Mouse (Mus musculus): ENCODE measurements at regions not wholly inside any gene's neighbourhood (a gene's known extent, or its start where the extent isn't known, plus 50 kb on each side); places are given as distances from the start of the nearest gene placed in this dataset.

GRCm38 (mm10) chr7:40052255-40052654, 534.7 kb downstream of the Zfp619 start:
- DNase-seq (ENCODE audit: low spot score in 2 of 2) = no peak

DNA sequence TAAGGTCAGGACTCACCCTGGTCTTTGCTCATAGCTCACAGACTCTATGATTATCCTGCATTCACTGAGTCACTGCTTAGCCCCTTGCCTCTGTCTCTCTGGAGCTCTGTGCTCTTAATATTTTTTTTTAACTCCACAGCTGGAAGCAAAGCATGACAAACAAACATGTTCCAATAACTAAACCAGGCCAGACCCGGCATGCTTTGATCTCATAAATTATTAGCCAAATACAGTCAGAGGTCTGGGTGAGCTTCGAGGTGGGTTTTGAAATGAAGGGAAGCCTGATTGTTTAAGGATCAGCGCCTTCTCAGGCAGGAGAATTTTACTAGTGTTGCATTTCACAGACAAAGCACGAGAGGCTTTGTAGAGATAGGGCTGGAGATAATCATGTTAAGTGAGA, 541.3 kb downstream of the Zfp619 start:
- DNase-seq (ENCODE audit: low spot score in 2 of 2) = no peak

DNA sequence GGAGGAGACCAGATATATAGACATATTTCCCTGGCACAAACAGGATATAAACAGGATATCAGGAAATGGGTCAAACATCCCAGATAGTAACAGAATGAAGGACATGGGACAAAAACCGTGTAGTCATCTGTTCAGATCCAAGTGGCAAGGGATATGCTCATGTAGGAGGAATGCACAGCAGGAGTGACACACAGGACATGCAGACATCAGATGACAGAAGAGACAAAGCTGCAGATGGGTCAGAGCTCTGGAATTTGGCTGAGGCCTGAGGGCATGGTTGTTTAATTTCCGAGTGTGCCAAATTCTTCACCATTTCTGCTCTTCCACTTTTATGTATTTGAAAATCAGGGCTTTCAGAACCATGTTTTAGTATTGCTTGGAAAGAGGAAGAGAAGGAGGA, 547.1 kb downstream of the Zfp619 start:
- DNase-seq (ENCODE audit: low spot score in 2 of 2) = no peak

DNA sequence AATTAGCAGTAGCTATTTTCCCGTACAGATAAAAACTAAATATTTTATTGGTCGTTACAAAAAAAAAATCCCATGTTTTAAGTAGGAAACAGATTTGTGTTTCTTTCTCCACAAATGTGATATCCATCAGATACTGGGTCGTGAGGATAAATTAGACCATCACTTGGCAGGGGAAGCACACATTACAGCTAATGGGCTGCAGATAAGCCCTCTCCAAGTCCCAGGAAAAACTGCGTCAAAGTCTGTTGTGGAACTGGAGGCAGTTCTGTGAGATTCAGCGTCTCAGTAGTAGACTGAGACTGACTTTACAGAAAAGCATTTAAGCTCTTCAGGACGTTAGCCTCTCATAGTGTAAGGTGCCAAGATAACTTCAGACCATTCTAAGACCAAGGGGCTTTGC, 548.0 kb downstream of the Zfp619 start:
- no peak for DNase-seq (ENCODE audit: low spot score in 2 of 2)

- no peak for DNase-seq (ENCODE audit: low spot score in 2 of 2)
Measured at GRCm38 (mm10) chr7:40067378-40067777, 549.8 kb downstream of the Zfp619 start.

- DNase-seq (ENCODE audit: low spot score in 2 of 2) = no peak
Measured at GRCm38 (mm10) chr7:40071313-40071712, 553.7 kb downstream of the Zfp619 start.

- DNase-seq (ENCODE audit: low spot score in 2 of 2) = peak in 1 of 2 experiments; percentile 17
Measured at GRCm38 (mm10) chr7:40072478-40072877, 554.9 kb downstream of the Zfp619 start.

DNA sequence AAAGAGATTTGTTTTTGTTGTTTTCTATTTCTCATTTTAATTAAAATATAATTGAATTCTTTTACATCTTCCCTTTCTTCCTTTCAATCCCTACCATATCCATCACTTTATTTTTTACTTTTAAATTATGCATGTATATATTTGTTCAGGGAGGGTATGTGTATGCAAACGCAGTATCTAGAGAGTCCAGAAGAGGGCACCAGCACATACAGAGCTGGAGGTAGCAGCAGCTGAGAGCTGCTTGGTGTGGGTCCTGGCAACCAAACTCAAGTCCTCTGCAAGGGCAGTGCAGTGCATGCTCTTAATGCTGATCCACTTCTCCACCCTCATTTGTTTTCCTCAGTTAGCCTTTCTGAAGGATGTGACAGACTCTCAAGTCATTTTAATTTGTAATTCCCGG, 568.7 kb downstream of the Zfp619 start:
- no peak for DNase-seq (ENCODE audit: low spot score in 2 of 2)

GRCm38 (mm10) chr7:40097094-40097493, 579.5 kb downstream of the Zfp619 start:
- no peak for DNase-seq (ENCODE audit: low spot score in 2 of 2)

DNA sequence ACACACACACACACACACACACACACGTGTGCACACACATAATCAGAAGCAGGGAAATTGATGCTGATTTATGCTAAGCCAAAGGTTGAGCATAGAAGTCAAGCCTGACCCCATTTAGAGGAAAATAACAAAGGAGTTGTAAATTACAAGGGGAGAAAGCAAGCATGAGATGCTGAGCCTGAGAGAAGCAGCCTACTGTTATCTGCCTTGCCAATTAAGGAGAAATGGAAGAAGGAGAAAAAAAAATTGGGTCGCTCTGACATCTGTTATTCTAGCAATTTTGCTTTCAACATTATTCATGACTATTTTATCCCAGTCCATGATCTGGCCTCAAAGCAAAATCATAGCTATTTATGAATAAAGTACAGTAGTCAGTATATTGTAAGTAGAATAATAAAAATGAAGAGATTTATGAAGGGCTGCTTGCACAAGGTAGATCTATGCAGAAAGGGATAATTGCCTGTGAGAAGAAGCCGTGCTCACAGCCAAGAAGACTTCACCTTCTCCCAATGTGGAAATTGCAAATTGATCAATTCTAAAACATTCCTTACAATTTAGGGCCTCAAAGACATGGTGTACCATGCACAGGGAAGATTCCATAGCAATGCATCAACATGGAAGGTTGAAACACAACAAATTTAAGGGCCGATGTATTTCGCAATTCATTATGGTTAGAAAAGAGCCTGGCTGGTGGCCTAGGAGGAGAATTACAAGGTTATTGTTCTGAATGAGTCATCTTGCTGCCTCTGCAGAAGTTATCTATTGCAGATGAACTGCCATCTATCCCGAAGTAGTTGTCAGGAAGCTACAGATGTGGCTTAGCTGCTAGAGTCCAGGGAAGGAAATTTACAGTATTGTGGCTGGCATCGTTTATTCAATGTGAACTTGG, 585.7 kb downstream of the Zfp619 start:
- DNase-seq (ENCODE audit: low spot score in 2 of 2) = no peak

- peak in 1 of 2 experiments; percentile 32 for DNase-seq (ENCODE audit: low spot score in 2 of 2)
Measured at GRCm38 (mm10) chr7:40142906-40143305, 625.3 kb downstream of the Zfp619 start.

- DNase-seq (ENCODE audit: low spot score in 2 of 2) = no peak
Measured at GRCm38 (mm10) chr7:40144431-40144830, 626.9 kb downstream of the Zfp619 start.

DNA sequence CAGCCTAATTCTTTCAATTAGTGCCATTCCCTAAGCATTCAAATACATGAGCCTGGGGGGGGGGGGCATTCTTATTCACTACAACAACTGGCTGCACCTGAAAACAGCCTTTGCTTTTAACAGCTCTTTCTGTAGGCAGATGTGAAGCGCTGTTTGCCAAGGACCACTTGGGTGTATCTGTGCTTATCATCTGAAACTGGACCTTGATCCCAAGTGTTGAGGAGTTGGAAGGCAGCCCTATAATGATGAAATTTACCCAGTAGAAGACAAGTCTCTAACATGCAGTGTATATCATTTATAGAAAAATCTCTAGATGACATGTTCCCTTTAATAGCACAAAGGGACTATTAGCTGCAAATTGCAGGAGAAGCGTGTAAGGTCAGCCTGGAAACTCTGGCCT, 660.0 kb downstream of the Zfp619 start:
- no peak for DNase-seq (ENCODE audit: low spot score in 2 of 2)

GRCm38 (mm10) chr7:40195366-40195765, 677.8 kb downstream of the Zfp619 start:
- no peak for DNase-seq (ENCODE audit: low spot score in 2 of 2)

GRCm38 (mm10) chr7:40202615-40203014, 685.0 kb downstream of the Zfp619 start:
- DNase-seq (ENCODE audit: low spot score in 2 of 2) = peak; percentile 16 to 39

DNA sequence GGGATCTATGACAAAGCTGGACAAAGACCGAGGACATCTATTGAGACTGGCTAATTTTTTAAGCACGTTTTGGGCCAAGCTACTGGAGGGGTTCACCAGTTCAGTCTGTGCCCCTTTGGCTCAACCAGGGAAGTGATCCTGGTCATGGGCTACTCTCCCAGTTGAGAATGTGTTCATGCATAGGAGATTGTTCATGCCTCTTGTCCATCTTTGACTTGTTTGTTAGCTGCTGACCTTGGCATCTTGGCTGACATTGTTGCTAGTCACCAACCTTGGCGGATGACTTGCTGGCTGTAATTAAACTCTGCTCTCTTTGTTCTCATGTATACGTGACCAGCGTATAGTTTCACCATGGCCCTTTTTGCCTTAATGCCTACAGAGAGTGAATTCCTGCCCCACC, 686.2 kb upstream of the Vstm2b start:
- no peak for DNase-seq (ENCODE audit: low spot score in 2 of 2)

DNA sequence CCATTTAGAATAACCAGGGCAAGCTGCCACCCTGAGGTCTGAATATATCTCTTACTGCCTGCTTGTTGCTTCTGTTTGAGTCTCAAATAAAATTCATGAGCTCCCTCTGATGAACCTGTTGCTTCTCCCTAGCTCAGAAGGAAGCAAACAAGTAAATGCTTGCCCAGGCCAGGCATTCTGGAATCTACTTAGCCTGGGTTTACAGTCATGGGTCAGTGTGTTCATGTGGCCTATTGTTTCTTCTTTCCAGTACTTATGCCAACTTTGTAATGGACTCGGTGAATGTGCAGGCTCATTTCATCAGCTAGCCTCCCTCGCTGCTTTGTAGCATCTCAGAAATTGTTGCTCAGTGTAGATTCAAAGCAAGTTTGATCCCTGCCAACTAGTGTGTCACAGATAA, 685.6 kb upstream of the Vstm2b start:
- no peak for DNase-seq (ENCODE audit: low spot score in 2 of 2)

DNA sequence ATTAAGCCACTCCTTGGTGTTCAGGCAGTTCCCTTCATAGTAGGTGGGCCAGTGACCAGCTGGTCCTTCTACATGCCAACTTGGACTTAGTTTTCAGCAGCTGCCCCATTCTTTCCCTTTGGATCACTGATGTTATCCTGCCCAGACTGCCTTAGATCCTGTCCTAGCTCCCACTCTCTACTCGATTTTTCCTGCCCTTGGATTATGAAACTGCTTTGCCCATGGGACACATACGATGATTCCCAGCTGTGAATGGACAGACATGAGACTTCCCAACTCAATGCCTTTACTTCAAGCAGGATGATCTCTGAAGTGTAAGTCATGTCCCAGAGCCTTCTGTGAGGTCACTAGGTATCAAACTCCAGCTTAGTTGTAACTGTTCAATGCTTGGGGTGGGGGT, 684.5 kb upstream of the Vstm2b start:
- no peak for DNase-seq (ENCODE audit: low spot score in 2 of 2)

- no peak for DNase-seq (ENCODE audit: low spot score in 2 of 2)
Measured at GRCm38 (mm10) chr7:40214395-40214794, 683.7 kb upstream of the Vstm2b start.

GRCm38 (mm10) chr7:40215271-40215670, 682.9 kb upstream of the Vstm2b start:
- no peak for DNase-seq (ENCODE audit: low spot score in 2 of 2)

- peak in 1 of 2 experiments; percentile 14 for DNase-seq (ENCODE audit: low spot score in 2 of 2)
Measured at GRCm38 (mm10) chr7:40220549-40220948, 677.6 kb upstream of the Vstm2b start.

GRCm38 (mm10) chr7:40245188-40245587, 652.9 kb upstream of the Vstm2b start:
- DNase-seq (ENCODE audit: low spot score in 2 of 2) = no peak

- no peak for DNase-seq (ENCODE audit: low spot score in 2 of 2)
Measured at GRCm38 (mm10) chr7:40248521-40248920, 649.6 kb upstream of the Vstm2b start.

GRCm38 (mm10) chr7:40253486-40253885, 644.6 kb upstream of the Vstm2b start:
- DNase-seq (ENCODE audit: low spot score in 2 of 2) = no peak

Data from left cerebral cortex, adult 9 months (tissue).